Mouse (Mus musculus) stomach, embryonic 14.5 days (tissue): ENCODE measurements around the gene Gm21988. TPM values are rescaled to one million over a fixed set of nuclear protein-coding genes. Genes with fewer than 3 reads are reported as not detected.
A peak's percentile ranks its signal among the peaks of the same experiment; 100 is the strongest.

ENCODE experiments used
- ATAC-seq: fragments of 200-750 bp; cut with Nextera tagmentation; 2 replicates; pipeline ENCODE4 v1.8.0; 2017; ENCODE audit warnings: low read depth, moderate TSS enrichment; ENCODE audit not compliant: insufficient number of reproducible peaks, insufficient read depth, low FRiP score
- H3K27ac ChIP-seq: fragments of 300-500 bp; sonication (generic); 2 replicates; pipeline ENCODE4 v1.5.1; 2014; ENCODE audit warnings: mild to moderate bottlenecking, low read length, moderate library complexity, mixed read lengths
- H3K27me3 ChIP-seq: fragments of 300-500 bp; sonication (generic); 2 replicates; pipeline ENCODE4 v1.6.1; 2014; ENCODE audit warnings: low read length, control low read depth, mixed read lengths; ENCODE audit not compliant: control insufficient read depth, insufficient read depth
- H3K36me3 ChIP-seq: fragments of 300-500 bp; sonication (generic); 2 replicates; pipeline ENCODE4 v1.6.1; 2014; ENCODE audit warnings: mild to moderate bottlenecking, control low read depth, low read length, moderate library complexity, mixed read lengths; ENCODE audit not compliant: control insufficient read depth, insufficient read depth
- H3K4me1 ChIP-seq: fragments of 300-500 bp; sonication (generic); 2 replicates; pipeline ENCODE4 v1.6.1; 2014; ENCODE audit warnings: low read length, control low read depth, mixed read lengths; ENCODE audit not compliant: control insufficient read depth, insufficient read depth
- H3K4me2 ChIP-seq: fragments of 300-500 bp; sonication (generic); replicated peaks from 2 replicates; pipeline ENCODE4 v1.6.1; 2014; ENCODE audit warnings: low read depth, low read length, control low read depth
- H3K4me3 ChIP-seq: fragments of 300-500 bp; sonication (generic); 2 replicates; pipeline ENCODE4 v1.5.1; 2014; ENCODE audit warnings: low read depth, low read length, control low read depth
- H3K9ac ChIP-seq: fragments of 300-500 bp; sonication (generic); replicated peaks from 2 replicates; pipeline ENCODE4 v1.6.1; 2014; ENCODE audit warnings: low read depth, mild to moderate bottlenecking, control low read depth, low read length, moderate library complexity, mixed read lengths
- H3K9me3 ChIP-seq: fragments of 300-500 bp; sonication (generic); 2 replicates; pipeline ENCODE4 v1.6.1; 2016; ENCODE audit warnings: low read depth, low read length, control low read depth; ENCODE audit not compliant: control insufficient read depth
- WGBS: fragments of 180-500 bp; shearing (Covaris S2); extraction: QIAGEN DNeasy Blood & Tissue Kit; methylation state at CpG from one replicate; pipeline ENCODE4 v1.1.7; 2014; 5-methylcytosine and 5-hydroxymethylcytosine counted together
- polyA plus RNA-seq: library from polyadenylated mRNA; unstranded; fragments of >200 nt; fragmentation: Nextera tagmentation; extraction: Ambion mirVana; gene quantifications from 2 replicates; pipeline ENCODE4 v1.2.1, GENCODE M21; 2014

Gm21988 gene
- polyA plus RNA-seq, 1 experiment from 2014 or later: 13.3 TPM

DNA sequence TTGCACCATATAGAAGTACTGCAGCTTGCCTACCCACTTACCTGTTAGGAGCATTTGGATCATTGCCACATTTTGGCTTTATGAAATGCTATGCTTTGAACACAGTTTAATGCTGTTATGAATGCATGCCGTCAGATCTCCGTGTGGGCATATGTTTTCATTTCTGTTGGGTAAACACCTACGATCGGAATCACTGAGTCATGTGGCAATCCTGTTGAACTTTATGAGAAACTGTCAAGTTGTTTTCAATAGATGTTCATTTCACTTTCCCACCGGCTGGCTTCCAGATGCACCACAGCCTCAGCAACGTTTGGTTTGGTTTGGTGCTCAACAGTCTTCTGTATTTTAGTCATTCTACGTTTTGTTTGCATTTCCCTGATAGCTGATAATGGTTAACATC is 32.0 kb upstream of the Gm21988 start:
- Histone ChIP-seq H3K36me3 (no peaks in the 10 kb centered on the region), H3K27me3 (no peaks in the 10 kb centered on the region), H3K27ac (no peak overlapping the region), H3K4me2 (no peak overlapping the region), H3K9ac (no peak overlapping the region), H3K9me3 (no peaks in the 10 kb centered on the region), H3K4me3 (no peak overlapping the region), H3K4me1 (no peaks in the 10 kb centered on the region)
- ATAC-seq: no peak
- WGBS: 83% methylated on average over 7 of the region's 7 CpGs

DNA sequence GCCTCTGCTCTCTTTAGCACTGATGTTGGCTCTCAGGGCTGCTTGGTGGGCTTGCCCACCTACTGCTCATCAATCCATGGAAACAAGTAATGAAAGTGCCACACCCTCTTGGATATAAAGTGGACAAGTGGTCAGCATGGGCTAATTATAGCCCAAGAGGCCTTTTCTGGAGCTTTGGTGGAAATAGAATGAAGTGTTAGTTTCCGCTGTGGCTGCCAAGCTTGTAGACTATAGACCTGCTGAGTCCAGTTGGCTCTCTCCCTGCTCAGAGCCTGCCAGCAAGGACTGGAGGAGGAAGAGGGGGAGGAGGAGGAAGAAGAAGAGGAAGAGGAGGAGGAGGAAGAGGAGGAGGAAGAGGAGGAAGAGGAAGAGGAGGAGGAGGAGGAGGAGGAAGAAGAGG is 26.8 kb upstream of the Gm21988 start:
- H3K27ac ChIP-seq: no peak overlapping the region
- WGBS: 84% methylated on average over 1 of the region's 1 CpGs
- no peaks in the 10 kb centered on the region for H3K27me3 ChIP-seq
- no peak for ATAC-seq
- H3K4me3 ChIP-seq: no peak overlapping the region
- H3K4me2 ChIP-seq: no peak overlapping the region
- H3K36me3 ChIP-seq: no peaks in the 10 kb centered on the region
- H3K9ac ChIP-seq: no peak overlapping the region
- H3K9me3 ChIP-seq: no peaks in the 10 kb centered on the region
- H3K4me1 ChIP-seq: no peaks in the 10 kb centered on the region

DNA sequence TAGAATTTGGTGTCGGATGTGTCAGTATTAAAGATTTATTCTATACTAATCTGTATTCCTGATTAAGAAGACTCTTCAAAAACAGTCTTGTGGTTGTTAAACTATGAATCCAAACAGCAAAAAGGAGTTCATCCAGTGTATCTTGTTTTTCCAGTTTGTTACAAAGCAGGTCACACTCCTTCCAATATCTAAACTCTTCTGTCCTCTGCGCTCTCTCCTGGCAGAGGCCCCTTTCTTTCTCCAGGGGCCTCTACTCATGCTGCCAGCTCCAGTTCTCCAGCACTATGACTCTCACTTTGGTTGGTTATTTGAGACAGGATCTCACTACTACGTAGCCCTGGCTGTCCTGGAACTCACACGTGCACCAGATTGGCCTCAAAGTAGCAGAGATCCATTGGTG is 26.2 kb upstream of the Gm21988 start:
- no peak overlapping the region for H3K4me3 ChIP-seq
- no peak overlapping the region for H3K27ac ChIP-seq
- H3K9me3 ChIP-seq: no peaks in the 10 kb centered on the region

DNA sequence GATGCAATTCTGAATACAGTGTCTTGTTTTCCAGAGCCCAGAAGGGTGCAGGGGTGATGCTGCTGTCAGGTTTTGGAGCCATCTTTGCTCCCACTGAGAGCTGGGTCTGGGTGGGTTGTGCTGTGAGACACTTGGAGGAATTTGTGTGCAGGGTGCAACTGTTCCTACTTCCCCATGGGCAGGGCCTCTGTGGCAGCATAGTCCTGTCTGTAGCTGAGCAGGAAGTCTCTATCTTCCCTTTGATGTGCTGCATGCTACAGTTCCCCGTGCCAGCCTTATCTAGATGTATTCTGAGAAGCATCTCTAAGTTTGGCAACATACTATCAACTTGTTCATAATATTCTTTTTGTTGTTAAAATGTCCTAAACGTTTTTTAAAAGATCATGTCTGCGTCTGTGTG is 25.6 kb upstream of the Gm21988 start:
- H3K4me2 ChIP-seq: no peak overlapping the region
- WGBS: 45% methylated on average over 3 of the region's 3 CpGs
- ATAC-seq: no peak
- H3K36me3 ChIP-seq: no peaks in the 10 kb centered on the region
- no peak overlapping the region for H3K9ac ChIP-seq
- H3K9me3 ChIP-seq: no peaks in the 10 kb centered on the region
- H3K4me3 ChIP-seq: no peak overlapping the region
- H3K27ac ChIP-seq: no peak overlapping the region
- no peaks in the 10 kb centered on the region for H3K4me1 ChIP-seq
- H3K27me3 ChIP-seq: no peaks in the 10 kb centered on the region

More for the DNA sequence above, 26.2 kb upstream of the Gm21988 start:
- Histone ChIP-seq H3K4me2 (no peak overlapping the region), H3K36me3 (no peaks in the 10 kb centered on the region), H3K4me1 (no peaks in the 10 kb centered on the region), H3K9ac (no peak overlapping the region), H3K27me3 (no peaks in the 10 kb centered on the region)
- no peak for ATAC-seq
- 61% methylated on average over 4 of the region's 4 CpGs for WGBS

DNA sequence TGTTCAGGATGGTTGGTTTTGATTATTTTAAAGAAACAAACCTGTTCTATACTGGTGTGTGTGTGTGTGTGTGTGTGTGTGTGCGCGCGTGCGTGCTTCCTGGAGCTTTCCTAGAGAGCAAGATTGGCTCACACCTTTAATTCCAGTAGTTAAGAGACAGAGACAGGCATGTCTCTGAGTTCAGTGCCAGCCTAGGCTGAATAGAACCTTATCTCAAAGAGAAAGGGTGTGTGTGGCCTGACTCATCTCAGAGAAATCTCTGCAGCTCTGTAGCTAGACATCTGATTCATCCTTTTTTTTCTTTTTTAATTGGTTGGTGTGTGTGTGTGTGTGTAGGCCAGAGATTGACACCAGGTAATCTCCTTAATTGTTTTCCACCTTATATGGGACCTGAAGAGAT is 19.4 kb upstream of the Gm21988 start:
- 0 out of 2 replicates have a peak, but pooled peaks cover 4% of the 10 kb centered on the region for H3K4me1 ChIP-seq
- WGBS: 87% methylated on average over 4 of the region's 4 CpGs
- 0 out of 2 replicates have a peak, but pooled peaks cover 3% of the 10 kb centered on the region for H3K27me3 ChIP-seq
- H3K4me3 ChIP-seq: no peak overlapping the region
- no peaks in the 10 kb centered on the region for H3K36me3 ChIP-seq
- H3K4me2 ChIP-seq: no peak overlapping the region
- H3K9ac ChIP-seq: no peak overlapping the region
- no peak overlapping the region for H3K27ac ChIP-seq
- no peaks in the 10 kb centered on the region for H3K9me3 ChIP-seq
- no peak for ATAC-seq

DNA sequence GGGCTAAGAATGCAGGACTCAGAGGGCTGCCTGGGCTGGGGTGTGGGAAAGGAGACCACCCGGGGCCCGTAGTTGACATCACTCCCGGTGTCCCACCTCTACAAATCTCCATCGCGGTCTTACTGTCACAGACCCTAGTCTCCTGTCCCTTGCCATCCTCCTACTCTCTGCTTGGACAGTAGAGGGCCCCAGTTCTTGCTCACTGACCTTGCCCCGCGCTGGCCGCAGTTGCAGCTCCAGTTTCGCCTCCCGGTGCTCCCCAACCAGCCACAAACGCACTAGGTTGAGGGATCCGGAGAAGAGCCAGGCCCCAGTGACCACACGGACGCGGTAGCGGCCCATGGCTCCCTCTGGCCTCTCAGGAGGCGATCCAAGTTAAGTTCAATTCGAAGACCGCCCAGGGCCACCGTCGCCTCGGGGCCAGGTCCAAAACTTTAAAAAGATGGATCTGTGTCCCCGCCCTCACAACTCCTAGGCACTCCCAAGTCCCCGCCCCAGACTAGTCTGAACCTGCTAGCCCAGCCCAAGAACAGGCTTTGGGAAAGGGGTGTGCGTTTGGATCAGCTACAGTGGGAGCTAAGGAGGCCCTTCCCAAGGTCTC is 15.4 kb upstream of the Gm21988 start, which contains the start of gene Alox12:
Alox12 (minus strand) TSS at position 423 of the 601 bp plus-strand sequence.
- Histone ChIP-seq H3K4me1 (0 out of 2 replicates have a peak, but pooled peaks cover 4% of the 10 kb centered on the region), H3K4me3 (peak within 1 kb of the TSS; percentile 27), H3K36me3 (no peaks in the 10 kb centered on the region), H3K9me3 (no peaks in the 10 kb centered on the region), H3K9ac (no peak within 1 kb of the TSS; the same call in 1 of the 2 replicates), H3K27me3 (0 out of 2 replicates have a peak, but pooled peaks cover 7% of the 10 kb centered on the region), H3K27ac (no peak within 1 kb of the TSS; the same call in 1 of the 2 replicates), H3K4me2 (peak within 1 kb of the TSS; percentile 45)
- WGBS: 2% methylated on average over 25 of the region's 25 CpGs
- peak; percentile 76 for ATAC-seq

DNA sequence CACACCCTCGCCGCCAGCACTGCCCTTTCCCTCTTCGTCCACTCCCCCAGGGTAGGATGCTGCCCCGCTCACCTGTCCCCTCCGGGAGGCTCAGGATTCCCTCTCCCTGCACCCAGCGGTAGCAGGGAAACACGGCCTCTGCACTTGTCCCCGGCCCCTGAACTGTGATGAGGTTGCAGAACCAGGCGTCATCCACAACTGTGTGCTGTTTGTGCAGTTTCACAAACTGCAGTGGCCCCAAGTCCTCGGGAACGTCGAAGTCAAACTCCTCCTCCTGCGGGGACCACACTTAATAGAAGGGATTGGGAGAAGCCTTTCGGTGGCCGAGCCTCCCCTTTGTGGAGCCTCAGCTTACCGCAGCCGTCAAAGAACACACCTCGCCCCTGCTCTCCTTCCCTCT is 14.7 kb upstream of the Gm21988 start:
- no peak for ATAC-seq
- Histone ChIP-seq H3K4me1 (0 out of 2 replicates have a peak, but pooled peaks cover 4% of the 10 kb centered on the region), H3K36me3 (no peaks in the 10 kb centered on the region), H3K4me2 (peak overlapping the region; percentile 45), H3K27me3 (0 out of 2 replicates have a peak, but pooled peaks cover 7% of the 10 kb centered on the region), H3K27ac (no peak overlapping the region), H3K9ac (no peak overlapping the region), H3K4me3 (peak overlapping the region; percentile 27), H3K9me3 (no peaks in the 10 kb centered on the region)
- 6% methylated on average over 18 of the region's 18 CpGs for WGBS

DNA sequence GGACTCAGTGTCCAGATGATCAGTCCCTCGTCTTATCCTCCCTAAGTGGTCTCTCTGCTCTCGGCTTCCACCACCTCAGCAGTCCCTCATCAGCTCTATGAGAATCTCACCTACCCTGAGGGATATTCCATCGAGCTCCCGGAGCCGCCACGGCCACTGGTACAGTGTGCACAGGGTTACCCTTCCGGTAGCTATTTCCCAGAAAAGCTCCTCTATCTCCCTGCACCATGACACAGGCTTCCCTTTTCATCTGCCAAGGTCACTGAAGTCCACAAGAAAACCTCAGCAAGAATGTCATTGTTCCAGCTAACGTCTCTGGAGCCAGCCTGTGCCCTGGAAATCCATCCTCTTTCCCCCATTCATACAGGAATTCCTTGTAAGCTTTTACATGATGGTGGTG is 12.2 kb upstream of the Gm21988 start:
- Histone ChIP-seq H3K27ac (no peak overlapping the region), H3K4me2 (no peak overlapping the region), H3K9ac (no peak overlapping the region), H3K4me1 (0 out of 2 replicates have a peak, but pooled peaks cover 4% of the 10 kb centered on the region), H3K27me3 (0 out of 2 replicates have a peak, but pooled peaks cover 7% of the 10 kb centered on the region), H3K36me3 (no peaks in the 10 kb centered on the region), H3K4me3 (no peak overlapping the region), H3K9me3 (no peaks in the 10 kb centered on the region)
- WGBS: 77% methylated on average over 8 of the region's 8 CpGs
- no peak for ATAC-seq
